Mouse (Mus musculus) kidney, postnatal 0 days (tissue): ENCODE measurements around the gene Mrgprh. TPM values are rescaled to one million over a fixed set of nuclear protein-coding genes. Genes with fewer than 3 reads are reported as not detected.

Source experiments
- ATAC-seq: fragments of 200-750 bp; cut with Nextera tagmentation; replicated peaks from 2 replicates; pipeline ENCODE4 v1.8.0; 2017; ENCODE audit warnings: low read depth, moderate number of reproducible peaks, moderate TSS enrichment, moderate library complexity; ENCODE audit not compliant: low FRiP score
- DNase-seq: peaks from one replicate; pipeline ENCODE4 v3.0.0-alpha.2; 2016; ENCODE audit warnings: low spot score
- H3K27ac ChIP-seq: fragments of 300-500 bp; sonication (generic); 2 replicates; pipeline ENCODE4 v1.5.1; 2014; ENCODE audit warnings: mild to moderate bottlenecking
- H3K27me3 ChIP-seq: fragments of 300-500 bp; sonication (generic); 2 replicates; pipeline ENCODE4 v1.6.1; 2014; ENCODE audit warnings: low read length, mixed read lengths; ENCODE audit not compliant: insufficient read depth
- H3K36me3 ChIP-seq: fragments of 300-500 bp; sonication (generic); 2 replicates; pipeline ENCODE4 v1.6.1; 2014; ENCODE audit warnings: low read length, mixed read lengths; ENCODE audit not compliant: insufficient read depth
- H3K4me1 ChIP-seq: fragments of 300-500 bp; sonication (generic); replicated peaks from 2 replicates; pipeline ENCODE4 v1.6.1; 2014; ENCODE audit warnings: antibody characterized with exemption, low read length, mixed read lengths; ENCODE audit not compliant: insufficient read depth
- H3K4me2 ChIP-seq: fragments of 300-500 bp; sonication (generic); 2 replicates; pipeline ENCODE4 v1.6.1; 2014; ENCODE audit warnings: mild to moderate bottlenecking, low read length, moderate library complexity, mixed read lengths
- H3K4me3 ChIP-seq: fragments of 300-500 bp; sonication (generic); replicated peaks from 2 replicates; pipeline ENCODE4 v1.5.1; 2014; ENCODE audit warnings: low read depth, low read length
- H3K9ac ChIP-seq: fragments of 300-500 bp; sonication (generic); 2 replicates; pipeline ENCODE4 v1.6.1; 2014; ENCODE audit warnings: low read depth, low read length
- H3K9me3 ChIP-seq: fragments of 300-500 bp; sonication (generic); replicated peaks from 2 replicates; pipeline ENCODE4 v1.6.1; 2016; ENCODE audit warnings: low read length, inconsistent platforms, mixed read lengths
- CTCF ChIP-seq: IDR thresholded peaks from 2 replicates; pipeline ENCODE4 v1.5.1; 2016; ENCODE audit warnings: antibody characterized with exemption, low read depth, mild to moderate bottlenecking, moderate library complexity
- WGBS: fragments of 180-500 bp; shearing (Covaris S2); extraction: QIAGEN DNeasy Blood & Tissue Kit; methylation state at CpG from one replicate; pipeline ENCODE4 v1.1.7; 2014; 5-methylcytosine and 5-hydroxymethylcytosine counted together
- polyA plus RNA-seq: library from polyadenylated mRNA; unstranded; fragments of >200 nt; fragmentation: Nextera tagmentation; extraction: Ambion mirVana; gene quantifications from 2 replicates; pipeline ENCODE4 v1.2.1, GENCODE M21; 2015

The Mrgprh gene
- polyA plus RNA-seq, 1 experiment from 2014 or later: not detected

- H3K36me3 ChIP-seq: no peaks in the 10 kb centered on the region
- H3K4me2 ChIP-seq: no peak overlapping the region
- no peaks in the 10 kb centered on the region for H3K9me3 ChIP-seq
- WGBS: 91% methylated on average over 8 of the region's 8 CpGs
- no peak overlapping the region for H3K4me3 ChIP-seq
- H3K4me1 ChIP-seq: no peaks in the 10 kb centered on the region
- no peak overlapping the region for H3K9ac ChIP-seq
- DNase-seq (no peak), ATAC-seq (no peak)
- no peak overlapping the region for H3K27ac ChIP-seq
- no peaks in the 10 kb centered on the region for H3K27me3 ChIP-seq
- no peak for TF ChIP-seq CTCF
Measured at GRCm38 (mm10) chr17:12849778-12850382, 26.0 kb upstream of the Mrgprh start.

GRCm38 (mm10) chr17:12851689-12852088, 24.1 kb upstream of the Mrgprh start:
- Histone ChIP-seq H3K4me3 (no peak overlapping the region), H3K4me2 (no peak overlapping the region), H3K9me3 (no peaks in the 10 kb centered on the region), H3K36me3 (no peaks in the 10 kb centered on the region), H3K27ac (no peak overlapping the region), H3K4me1 (no peaks in the 10 kb centered on the region), H3K27me3 (no peaks in the 10 kb centered on the region), H3K9ac (no peak overlapping the region)
- TF ChIP-seq CTCF: no peak
- ATAC-seq: no peak
- 68% methylated on average over 11 of the region's 11 CpGs for WGBS
- DNase-seq: no peak

- Histone ChIP-seq H3K4me2 (no peak overlapping the region), H3K4me1 (no peaks in the 10 kb centered on the region), H3K9me3 (no peaks in the 10 kb centered on the region), H3K9ac (no peak overlapping the region), H3K4me3 (no peak overlapping the region), H3K36me3 (no peaks in the 10 kb centered on the region), H3K27ac (no peak overlapping the region), H3K27me3 (no peaks in the 10 kb centered on the region)
- TF ChIP-seq CTCF: no peak
- no peak for DNase-seq
- ATAC-seq: no peak
- 75% methylated on average over 2 of the region's 2 CpGs for WGBS
Measured at GRCm38 (mm10) chr17:12853821-12854220, 22.0 kb upstream of the Mrgprh start.

GRCm38 (mm10) chr17:12854386-12854785, 21.4 kb upstream of the Mrgprh start:
- WGBS: 91% methylated on average over 11 of the region's 11 CpGs
- Histone ChIP-seq H3K9ac (no peak overlapping the region), H3K36me3 (no peaks in the 10 kb centered on the region), H3K4me2 (no peak overlapping the region), H3K4me3 (no peak overlapping the region), H3K27me3 (no peaks in the 10 kb centered on the region), H3K9me3 (no peaks in the 10 kb centered on the region), H3K4me1 (no peaks in the 10 kb centered on the region), H3K27ac (no peak overlapping the region)
- ATAC-seq (no peak), DNase-seq (no peak)
- TF ChIP-seq CTCF: no peak

GRCm38 (mm10) chr17:12857395-12857794, 18.4 kb upstream of the Mrgprh start:
- no peak for TF ChIP-seq CTCF
- no peak overlapping the region for H3K4me3 ChIP-seq
- 0 out of 2 replicates have a peak overlapping the region, but pooled peaks have one; percentile 31 for H3K27ac ChIP-seq
- H3K4me1 ChIP-seq: no peaks in the 10 kb centered on the region
- 26% methylated on average over 3 of the region's 3 CpGs for WGBS
- no peaks in the 10 kb centered on the region for H3K9me3 ChIP-seq
- H3K4me2 ChIP-seq: no peak overlapping the region
- DNase-seq (no peak), ATAC-seq (no peak)
- H3K27me3 ChIP-seq: no peaks in the 10 kb centered on the region
- no peaks in the 10 kb centered on the region for H3K36me3 ChIP-seq
- H3K9ac ChIP-seq: no peak overlapping the region

- DNase-seq (peak; percentile 83), ATAC-seq (no peak)
- no peak overlapping the region for H3K4me3 ChIP-seq
- no peaks in the 10 kb centered on the region for H3K27me3 ChIP-seq
- peak overlapping the region; percentile 31; the same call in 1 of the 2 replicates for H3K27ac ChIP-seq
- no peak overlapping the region for H3K4me2 ChIP-seq
- TF ChIP-seq CTCF: peak; percentile 65
- WGBS: 40% methylated on average over 4 of the region's 4 CpGs
- no peaks in the 10 kb centered on the region for H3K9me3 ChIP-seq
- no peaks in the 10 kb centered on the region for H3K4me1 ChIP-seq
- no peaks in the 10 kb centered on the region for H3K36me3 ChIP-seq
- H3K9ac ChIP-seq: no peak overlapping the region
Measured at GRCm38 (mm10) chr17:12858072-12858471, 17.8 kb upstream of the Mrgprh start.
